Mouse (Mus musculus) liver, adult 2 months (tissue): ENCODE measurements around the gene Hgd. TPM values are rescaled to one million over a fixed set of nuclear protein-coding genes. Genes with fewer than 3 reads are reported as not detected.
A peak's percentile ranks its signal among the peaks of the same experiment; 100 is the strongest.

Experiments used
- DNase-seq: peaks from one replicate; pipeline ENCODE4 v3.0.0-alpha.2; 2011; ENCODE audit warnings: low read depth, low spot score; ENCODE audit errors: extremely low read depth
- H3K27ac ChIP-seq: fragments of 200-500 bp; replicated peaks from 2 replicates; pipeline ENCODE4 v1.5.1; 2012; ENCODE audit warnings: low read depth, mild to moderate bottlenecking, control low read depth, inconsistent platforms, low read length; ENCODE audit not compliant: insufficient read depth
- H3K27me3 ChIP-seq: fragments of 200-500 bp; 2 replicates; pipeline ENCODE4 v1.6.1; 2012; ENCODE audit warnings: mild to moderate bottlenecking, moderate library complexity, low read length, inconsistent platforms; ENCODE audit not compliant: control insufficient read depth, insufficient read depth
- H3K36me3 ChIP-seq: fragments of 200-500 bp; 2 replicates; pipeline ENCODE4 v1.6.1; 2012; ENCODE audit warnings: low read length, inconsistent platforms; ENCODE audit not compliant: control insufficient read depth, insufficient read depth
- H3K4me1 ChIP-seq: fragments of 200-500 bp; 2 replicates; pipeline ENCODE4 v1.6.1; 2011; ENCODE audit warnings: low read length; ENCODE audit not compliant: control insufficient read depth, insufficient read depth
- H3K4me3 ChIP-seq: fragments of 200-500 bp; 2 replicates; pipeline ENCODE4 v1.5.1; 2011; ENCODE audit warnings: low read depth, mild to moderate bottlenecking, control low read depth, low read length, moderate library complexity; ENCODE audit not compliant: insufficient read depth
- H3K79me2 ChIP-seq: fragments of 200-500 bp; 2 replicates; pipeline ENCODE4 v1.6.1; 2012; ENCODE audit warnings: inconsistent platforms, mild to moderate bottlenecking, low read length, moderate library complexity; ENCODE audit not compliant: control insufficient read depth, insufficient read depth
- H3K9ac ChIP-seq: fragments of 200-500 bp; 2 replicates; pipeline ENCODE4 v1.6.1; 2012; ENCODE audit warnings: low read depth, mild to moderate bottlenecking, control low read depth, inconsistent platforms, low read length
- CTCF ChIP-seq: fragments of 200-500 bp; IDR thresholded peaks from 2 replicates; pipeline ENCODE4 v1.5.1; 2011; ENCODE audit warnings: low read depth, low read length, control low read depth
- POLR2A ChIP-seq: fragments of 200-500 bp; IDR thresholded peaks from 2 replicates; pipeline ENCODE4 v1.6.1; 2011; ENCODE audit warnings: low read length, control low read depth; ENCODE audit not compliant: insufficient read depth; ENCODE audit errors: extremely low read depth
- WGBS: fragments of 180-500 bp; shearing (Covaris S2); methylation state at CpG from one replicate; pipeline ENCODE4 v1.1.7; 2018; 5-methylcytosine and 5-hydroxymethylcytosine counted together
- polyA plus RNA-seq: library from polyadenylated mRNA; depleted of rRNA; stranded (reverse); fragments of >200 nt; gene quantifications from 2 replicates; pipeline ENCODE4 v1.2.3, GENCODE M21; 2012
- total RNA-seq: library from RNA; depleted of rRNA; stranded (reverse); fragments of >200 nt; gene quantifications from 2 replicates; pipeline ENCODE4 v1.2.3, GENCODE M21; 2014

Hgd gene
- total and polyA plus RNA-seq, 2 experiments: 457 to 871 TPM

DNA sequence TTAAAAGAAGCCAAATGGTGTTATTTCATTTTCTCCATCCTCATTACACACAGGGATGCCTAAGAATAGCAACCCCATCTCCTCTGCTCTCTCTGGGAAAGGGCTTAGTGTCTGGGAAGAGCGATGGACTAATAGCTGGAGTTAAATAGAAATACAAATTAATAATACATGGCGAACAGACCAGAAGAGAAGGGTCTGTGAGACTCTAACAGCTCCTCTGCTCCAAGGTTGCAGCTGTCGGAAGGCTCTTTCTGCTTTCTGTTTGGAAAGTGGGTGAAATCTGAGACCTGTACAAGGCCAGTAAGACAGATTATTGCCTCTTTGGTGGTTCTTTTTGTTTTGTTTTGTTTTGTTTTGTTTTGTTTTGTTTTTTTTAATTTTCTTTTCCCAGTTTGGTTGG lies 8.4 kb upstream of the Hgd start:
- H3K36me3 ChIP-seq: peaks cover 4% of the 10 kb centered on the region; the same call in 1 of the 2 replicates
- H3K9ac ChIP-seq: no peak overlapping the region
- H3K27me3 ChIP-seq: no peaks in the 10 kb centered on the region
- no peak overlapping the region for H3K4me3 ChIP-seq
- no peaks in the 10 kb centered on the region for H3K79me2 ChIP-seq
- no peak overlapping the region for H3K27ac ChIP-seq
- no peak for DNase-seq
- no peak for TF ChIP-seq POLR2A
- no peak for TF ChIP-seq CTCF
- H3K4me1 ChIP-seq: peaks cover 14% of the 10 kb centered on the region
- WGBS: 82% methylated on average over 3 of the region's 3 CpGs

DNA sequence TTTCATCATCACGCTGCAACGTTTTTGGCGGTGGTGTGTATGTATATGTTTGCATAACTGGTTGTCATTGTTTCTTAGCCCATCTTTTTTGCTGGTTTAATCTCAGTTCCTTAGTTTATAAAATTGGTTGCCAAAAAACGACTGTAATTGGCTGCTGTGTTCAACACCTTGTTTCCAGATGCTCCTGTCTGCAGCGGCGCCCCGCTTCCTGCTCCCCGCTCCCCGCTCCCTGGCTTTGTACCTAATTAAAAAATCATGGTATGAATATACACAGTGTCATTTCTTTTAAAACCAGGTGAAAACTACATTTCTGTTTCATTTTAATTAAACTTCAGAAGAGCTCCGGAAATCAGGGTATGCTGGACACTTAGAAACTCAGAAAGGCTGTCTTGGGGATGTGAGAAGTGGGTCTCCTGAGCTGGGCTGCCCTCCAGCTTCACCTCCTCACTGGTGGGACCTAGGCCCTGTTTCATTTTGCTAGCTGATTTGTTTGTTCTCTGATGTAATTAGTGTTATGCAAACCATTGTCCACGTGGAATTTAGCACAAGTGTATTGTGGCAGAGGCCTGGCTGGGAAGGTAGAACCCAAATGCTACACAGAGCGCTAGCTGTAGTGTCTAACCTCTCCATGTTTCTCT lies 7.7 kb upstream of the Hgd start:
- Histone ChIP-seq H3K79me2 (no peaks in the 10 kb centered on the region), H3K36me3 (peaks cover 4% of the 10 kb centered on the region; the same call in 1 of the 2 replicates), H3K9ac (no peak overlapping the region), H3K27ac (no peak overlapping the region), H3K4me3 (no peak overlapping the region), H3K4me1 (peaks cover 9% of the 10 kb centered on the region), H3K27me3 (no peaks in the 10 kb centered on the region)
- 85% methylated on average over 12 of the region's 12 CpGs for WGBS
- no peak for TF ChIP-seq POLR2A
- TF ChIP-seq CTCF: no peak
- DNase-seq: peak; percentile 60

DNA sequence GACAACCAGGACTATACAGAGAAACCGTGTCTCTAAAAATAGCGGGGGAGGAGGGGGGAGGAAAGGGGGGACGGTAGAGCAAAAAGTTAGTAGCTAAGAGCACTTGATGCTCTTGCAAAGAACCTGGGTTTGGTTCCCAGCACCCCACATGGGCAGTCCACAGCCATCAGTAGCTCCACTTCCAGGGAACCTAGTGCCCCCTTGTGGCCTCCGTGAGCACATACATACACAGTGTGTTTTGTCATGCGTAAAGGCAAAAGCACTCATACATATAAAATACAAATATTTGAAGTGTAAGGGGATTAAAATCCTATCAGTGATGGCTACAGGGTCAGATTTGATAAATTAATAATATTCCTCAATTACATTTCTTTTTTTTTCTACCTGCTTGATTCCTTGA lies 6.9 kb upstream of the Hgd start:
- H3K4me1 ChIP-seq: 0 out of 2 replicates have a peak, but pooled peaks cover 4% of the 10 kb centered on the region
- no peak overlapping the region for H3K9ac ChIP-seq
- no peaks in the 10 kb centered on the region for H3K79me2 ChIP-seq
- no peak for DNase-seq
- H3K4me3 ChIP-seq: no peak overlapping the region
- H3K36me3 ChIP-seq: peaks cover 4% of the 10 kb centered on the region; the same call in 1 of the 2 replicates
- WGBS: 98% methylated on average over 5 of the region's 5 CpGs
- no peak overlapping the region for H3K27ac ChIP-seq
- H3K27me3 ChIP-seq: no peaks in the 10 kb centered on the region
- TF ChIP-seq POLR2A (no peak), CTCF (peak; percentile 28)

DNA sequence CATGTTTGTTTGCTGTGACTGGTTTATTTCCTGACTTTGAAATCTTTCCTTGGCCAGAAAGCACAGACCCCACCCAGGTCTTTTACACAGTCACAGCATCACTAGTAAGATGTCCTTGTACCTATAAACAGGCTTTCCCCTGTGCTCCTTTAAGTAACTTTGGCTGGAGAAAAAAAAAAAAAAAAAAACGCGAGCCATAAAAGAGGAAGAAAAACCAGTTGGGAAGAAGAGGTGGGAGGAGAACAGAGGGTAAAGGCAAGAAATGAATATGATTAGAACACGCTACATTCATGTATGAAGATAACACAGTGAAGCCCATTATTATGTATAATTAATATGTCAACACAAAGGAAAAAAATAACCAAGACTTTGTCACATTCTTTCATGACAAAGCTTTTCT lies 4.6 kb upstream of the Hgd start:
- Histone ChIP-seq H3K79me2 (no peaks in the 10 kb centered on the region), H3K36me3 (peaks cover 4% of the 10 kb centered on the region; the same call in 1 of the 2 replicates), H3K27me3 (no peaks in the 10 kb centered on the region), H3K4me1 (peaks cover 16% of the 10 kb centered on the region), H3K27ac (no peak overlapping the region), H3K4me3 (no peak overlapping the region), H3K9ac (no peak overlapping the region)
- TF ChIP-seq POLR2A (no peak), CTCF (no peak)
- 74% methylated on average over 3 of the region's 3 CpGs for WGBS
- DNase-seq: no peak

- peaks cover 13% of the 10 kb centered on the region; the same call in 1 of the 2 replicates for H3K79me2 ChIP-seq
- peak; percentile 91 for DNase-seq
- no peaks in the 10 kb centered on the region for H3K27me3 ChIP-seq
- H3K9ac ChIP-seq: peak overlapping the region; percentile 5
- peaks cover 7% of the 10 kb centered on the region; the same call in 1 of the 2 replicates for H3K36me3 ChIP-seq
- no peak overlapping the region for H3K4me3 ChIP-seq
- peaks cover 18% of the 10 kb centered on the region for H3K4me1 ChIP-seq
- peak overlapping the region; percentile 74 for H3K27ac ChIP-seq
- TF ChIP-seq CTCF: no peak
- no peak for TF ChIP-seq POLR2A
- WGBS: 15% methylated on average over 1 of the region's 1 CpGs
Observed at GRCm38 (mm10) chr16:37579591-37579990, 362 bp upstream of the Hgd start.

GRCm38 (mm10) chr16:37580651-37581050 lies 698 bp downstream of the Hgd start:
- 25% methylated on average over 4 of the region's 4 CpGs for WGBS
- peak overlapping the region; percentile 79 for H3K9ac ChIP-seq
- peak; percentile 61 for DNase-seq
- peaks cover 24% of the 10 kb centered on the region for H3K4me1 ChIP-seq
- H3K4me3 ChIP-seq: peak overlapping the region; percentile 88
- H3K27ac ChIP-seq: peak overlapping the region; percentile 100
- H3K27me3 ChIP-seq: no peaks in the 10 kb centered on the region
- peaks cover 14% of the 10 kb centered on the region; the same call in 1 of the 2 replicates for H3K36me3 ChIP-seq
- H3K79me2 ChIP-seq: peaks cover 19% of the 10 kb centered on the region; the same call in 1 of the 2 replicates
- TF ChIP-seq POLR2A (no peak), CTCF (no peak)
